Mouse (Mus musculus) C2C12 (cell line): ENCODE measurements around the gene Pbx1. TPM values are rescaled to one million over a fixed set of nuclear protein-coding genes. Genes with fewer than 3 reads are reported as not detected.

Experiments
- H3K27me3 ChIP-seq: one replicate; pipeline ENCODE4 v1.6.1; 2011; ENCODE audit not compliant: control insufficient read depth, insufficient read depth, insufficient read length
- H3K36me3 ChIP-seq: one replicate; pipeline ENCODE4 v1.6.1; 2011; ENCODE audit not compliant: control insufficient read depth, insufficient read depth
- H3K4me3 ChIP-seq: one replicate; pipeline ENCODE4 v1.5.1; 2011; ENCODE audit warnings: mild to moderate bottlenecking, control low read depth; ENCODE audit not compliant: poor library complexity, insufficient read depth, severe bottlenecking
- H3K79me2 ChIP-seq: one replicate; pipeline ENCODE4 v1.6.1; 2011; ENCODE audit not compliant: control insufficient read depth, insufficient read depth
- H3K79me3 ChIP-seq: one replicate; pipeline ENCODE4 v1.6.1; 2011; ENCODE audit warnings: low read depth, control low read depth
- H3ac ChIP-seq: one replicate; pipeline ENCODE3; 2011; ENCODE audit warnings: low read depth; ENCODE audit not compliant: control insufficient read depth, insufficient read length
- CEBPB ChIP-seq: IDR thresholded peaks from one replicate; pipeline ENCODE4 v1.6.1; 2011; ENCODE audit warnings: low read depth, mild to moderate bottlenecking, control low read depth, moderate library complexity
- CTCF ChIP-seq: IDR thresholded peaks from one replicate; pipeline ENCODE4 v1.5.1; 2011; ENCODE audit not compliant: control insufficient read depth, insufficient read depth, insufficient read length
- FOSL1 ChIP-seq: IDR thresholded peaks from one replicate; pipeline ENCODE4 v1.8.0; 2011; ENCODE audit warnings: mild to moderate bottlenecking, low read length; ENCODE audit not compliant: poor library complexity, insufficient read depth, severe bottlenecking
- MAX ChIP-seq: IDR thresholded peaks from one replicate; pipeline ENCODE4 v1.6.1; 2011; ENCODE audit warnings: mild to moderate bottlenecking, control low read depth
- MYOD1 ChIP-seq: IDR thresholded peaks from one replicate; pipeline ENCODE4 v1.6.1; 2011; ENCODE audit warnings: low read depth; ENCODE audit not compliant: control insufficient read depth, insufficient read length
- MYOG ChIP-seq: IDR thresholded peaks from one replicate; pipeline ENCODE4 v1.6.1; 2011; ENCODE audit not compliant: control insufficient read depth, insufficient read length; ENCODE audit errors: extremely low read depth
- USF1 ChIP-seq: IDR thresholded peaks from one replicate; pipeline ENCODE4 v1.6.1; 2011; ENCODE audit warnings: low read depth, mild to moderate bottlenecking, control low read depth, moderate library complexity
- polyA plus RNA-seq: library from polyadenylated mRNA; unstranded; fragments of >200 nt; fragmentation: generic; extraction: Trizol; gene quantifications from one replicate; pipeline ENCODE4 v1.2.1, GENCODE M21; 2012; ENCODE audit warnings: missing spikeins

Gene Pbx1
- polyA plus RNA-seq, 1 experiment: 29.4 TPM

GRCm38 (mm10) chr1:168428255-168428654, 3.8 kb downstream of the Pbx1 start:
- Histone ChIP-seq H3K27me3 (no peaks in the 10 kb centered on the region), H3ac (no peak overlapping the region), H3K4me3 (no peak overlapping the region), H3K79me3 (peaks cover 70% of the 10 kb centered on the region), H3K36me3 (peaks cover 16% of the 10 kb centered on the region), H3K79me2 (peaks cover 85% of the 10 kb centered on the region)
- no peak for TF ChIP-seq FOSL1
- TF ChIP-seq MAX: no peak
- no peak for TF ChIP-seq MYOD1
- TF ChIP-seq CEBPB: no peak
- TF ChIP-seq USF1: no peak
- TF ChIP-seq CTCF: no peak
- TF ChIP-seq MYOG: no peak

GRCm38 (mm10) chr1:168427596-168427995, 4.5 kb downstream of the Pbx1 start:
- peaks cover 92% of the 10 kb centered on the region for H3K79me2 ChIP-seq
- H3K4me3 ChIP-seq: no peak overlapping the region
- H3ac ChIP-seq: no peak overlapping the region
- H3K36me3 ChIP-seq: peaks cover 16% of the 10 kb centered on the region
- H3K79me3 ChIP-seq: peaks cover 75% of the 10 kb centered on the region
- H3K27me3 ChIP-seq: no peaks in the 10 kb centered on the region
- no peak for TF ChIP-seq CTCF
- TF ChIP-seq MAX: no peak
- TF ChIP-seq MYOD1: no peak
- TF ChIP-seq CEBPB: no peak
- TF ChIP-seq USF1: no peak
- TF ChIP-seq MYOG: no peak
- no peak for TF ChIP-seq FOSL1

DNA sequence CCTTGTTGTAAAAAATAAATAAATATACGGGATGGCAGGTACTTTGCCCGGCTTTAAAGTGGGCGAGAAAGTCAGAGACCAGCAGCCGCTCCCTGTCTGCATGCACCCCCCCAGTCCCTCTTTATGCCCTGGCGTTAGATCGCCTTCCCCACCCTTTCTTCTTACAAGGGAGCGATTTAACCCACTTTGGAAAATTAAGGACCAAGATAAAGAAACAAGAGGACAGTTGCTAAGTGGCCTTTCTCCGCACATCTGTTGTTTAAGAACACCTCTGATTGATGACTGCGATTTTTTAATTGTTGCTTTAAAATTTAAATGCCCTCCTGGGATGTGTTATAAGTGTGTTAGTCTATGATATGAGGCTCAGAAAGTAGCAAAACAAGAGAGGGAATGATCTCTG, 5.2 kb downstream of the Pbx1 start:
- H3K79me3 ChIP-seq: peaks cover 77% of the 10 kb centered on the region
- H3ac ChIP-seq: no peak overlapping the region
- no peak overlapping the region for H3K4me3 ChIP-seq
- peaks cover 98% of the 10 kb centered on the region for H3K79me2 ChIP-seq
- TF ChIP-seq CTCF (no peak), MYOD1 (no peak), USF1 (no peak), MYOG (no peak), CEBPB (no peak), MAX (no peak)
- peaks cover 20% of the 10 kb centered on the region for H3K36me3 ChIP-seq
- H3K27me3 ChIP-seq: no peaks in the 10 kb centered on the region

GRCm38 (mm10) chr1:168426281-168426680, 5.8 kb downstream of the Pbx1 start:
- Histone ChIP-seq H3K36me3 (peaks cover 26% of the 10 kb centered on the region), H3K79me3 (peaks cover 82% of the 10 kb centered on the region), H3K27me3 (no peaks in the 10 kb centered on the region), H3K4me3 (no peak overlapping the region), H3K79me2 (peaks cover 99% of the 10 kb centered on the region), H3ac (no peak overlapping the region)
- TF ChIP-seq CTCF: no peak
- no peak for TF ChIP-seq MYOG
- no peak for TF ChIP-seq FOSL1
- TF ChIP-seq MYOD1: no peak
- TF ChIP-seq USF1: no peak
- TF ChIP-seq MAX: no peak
- TF ChIP-seq CEBPB: no peak

DNA sequence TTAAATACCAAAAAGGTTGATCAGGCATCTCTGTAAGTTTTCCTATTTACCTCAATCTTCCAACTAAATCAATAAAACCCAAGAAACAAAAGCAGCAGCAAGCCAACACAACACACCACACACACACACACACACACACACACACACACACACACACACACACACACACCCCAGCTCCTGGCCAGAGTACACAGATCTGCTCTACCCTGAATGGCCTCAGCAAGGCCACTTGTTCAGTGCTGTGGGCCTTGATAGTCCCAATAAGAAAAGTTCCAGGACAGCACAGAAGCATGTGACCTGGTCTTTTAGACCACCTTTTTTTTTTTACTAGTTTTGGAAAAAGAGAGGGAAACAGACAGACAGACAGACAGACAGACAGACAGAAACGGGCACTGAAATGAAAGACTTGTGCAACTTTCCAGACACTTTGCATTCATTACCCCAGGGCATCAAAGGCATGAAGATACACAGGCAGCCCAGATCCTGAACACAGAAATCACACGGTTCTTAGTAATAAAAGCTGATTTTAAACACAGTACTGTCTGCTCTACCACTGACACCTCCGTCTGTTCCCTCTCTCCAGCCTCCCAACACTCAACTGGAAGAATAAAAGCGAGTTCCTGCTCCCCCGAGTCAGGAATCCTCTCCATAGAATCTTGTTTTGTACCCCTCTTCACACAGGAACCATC, 6.9 kb downstream of the Pbx1 start:
- Histone ChIP-seq H3K27me3 (no peaks in the 10 kb centered on the region), H3ac (no peak overlapping the region), H3K36me3 (peaks cover 30% of the 10 kb centered on the region), H3K79me2 (peaks cover 99% of the 10 kb centered on the region), H3K79me3 (peaks cover 75% of the 10 kb centered on the region), H3K4me3 (no peak overlapping the region)
- no peak for TF ChIP-seq USF1
- TF ChIP-seq MYOG: no peak
- no peak for TF ChIP-seq CEBPB
- no peak for TF ChIP-seq FOSL1
- TF ChIP-seq MAX: no peak
- TF ChIP-seq CTCF: no peak
- TF ChIP-seq MYOD1: no peak

DNA sequence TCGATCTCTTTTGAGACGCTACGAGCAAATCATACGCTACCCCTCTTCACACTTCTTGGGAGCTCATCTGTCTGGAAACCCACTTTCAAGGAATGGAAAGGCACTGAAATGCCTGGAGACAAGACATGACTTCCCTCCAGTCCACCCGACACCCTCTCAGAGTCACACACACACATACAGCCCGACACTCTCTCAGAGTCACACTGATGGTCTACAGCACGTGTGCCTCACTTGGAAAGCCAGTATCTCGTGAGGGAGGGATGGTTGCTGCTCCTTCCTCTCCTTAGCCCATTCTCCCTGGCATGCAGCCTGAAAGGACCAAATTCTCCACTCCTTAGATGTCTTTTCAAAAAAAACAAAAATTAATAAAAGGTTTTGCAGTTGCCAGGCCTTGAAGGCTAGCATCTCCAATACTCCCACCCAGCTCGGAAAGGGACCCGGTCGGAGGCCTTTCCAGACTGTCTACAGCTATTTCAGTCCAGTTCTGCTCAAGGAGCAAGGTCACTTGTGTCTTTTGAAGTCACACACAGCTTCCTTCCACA, 8.6 kb downstream of the Pbx1 start:
- Histone ChIP-seq H3K79me2 (peaks cover 99% of the 10 kb centered on the region), H3K27me3 (no peaks in the 10 kb centered on the region), H3K4me3 (no peak overlapping the region), H3ac (no peak overlapping the region), H3K79me3 (peaks cover 71% of the 10 kb centered on the region), H3K36me3 (peaks cover 31% of the 10 kb centered on the region)
- TF ChIP-seq MYOD1 (no peak), CEBPB (no peak), FOSL1 (no peak), CTCF (no peak), MYOG (no peak), MAX (no peak), USF1 (no peak)
